Mouse (Mus musculus) heart, embryonic 11.5 days (tissue): ENCODE measurements at regions not wholly inside any gene's neighbourhood (a gene's known extent, or its start where the extent isn't known, plus 50 kb on each side); places are given as distances from the start of the nearest gene placed in this dataset.

ENCODE experiments used
- ATAC-seq: fragments of 200-750 bp; cut with Nextera tagmentation; replicated peaks from 2 replicates; pipeline ENCODE4 v1.8.0; 2017; ENCODE audit warnings: moderate library complexity; ENCODE audit not compliant: insufficient number of reproducible peaks, low FRiP score, low TSS enrichment
- H3K27ac ChIP-seq: fragments of 300-500 bp; sonication (generic); 2 replicates; pipeline ENCODE4 v1.5.1; 2014; ENCODE audit warnings: mild to moderate bottlenecking, low read depth, low read length
- H3K27me3 ChIP-seq: fragments of 300-500 bp; sonication (generic); 2 replicates; pipeline ENCODE4 v1.6.1; 2014; ENCODE audit warnings: mild to moderate bottlenecking, low read length, mixed read lengths; ENCODE audit not compliant: control insufficient read depth, insufficient read depth
- H3K36me3 ChIP-seq: fragments of 300-500 bp; sonication (generic); 2 replicates; pipeline ENCODE4 v1.6.1; 2014; ENCODE audit warnings: mild to moderate bottlenecking, low read length, moderate library complexity, mixed read lengths; ENCODE audit not compliant: control insufficient read depth, insufficient read depth
- H3K4me1 ChIP-seq: fragments of 300-500 bp; sonication (generic); 2 replicates; pipeline ENCODE4 v1.6.1; 2014; ENCODE audit warnings: low read length; ENCODE audit not compliant: control insufficient read depth, insufficient read depth
- H3K4me2 ChIP-seq: fragments of 300-500 bp; sonication (generic); 2 replicates; pipeline ENCODE4 v1.6.1; 2014; ENCODE audit warnings: mild to moderate bottlenecking, moderate library complexity
- H3K4me3 ChIP-seq: fragments of 300-500 bp; sonication (generic); 2 replicates; pipeline ENCODE4 v1.5.1; 2014; ENCODE audit warnings: low read depth, low read length
- H3K9ac ChIP-seq: fragments of 300-500 bp; sonication (generic); 2 replicates; pipeline ENCODE4 v1.6.1; 2014; ENCODE audit warnings: mild to moderate bottlenecking, low read depth, low read length, moderate library complexity
- H3K9me3 ChIP-seq: fragments of 300-500 bp; sonication (generic); replicated peaks from 2 replicates; pipeline ENCODE4 v1.6.1; 2016; ENCODE audit warnings: low read length; ENCODE audit not compliant: control insufficient read depth
- WGBS: fragments of 180-500 bp; shearing (Covaris S2); extraction: QIAGEN DNeasy Blood & Tissue Kit; methylation state at CpG from one replicate; pipeline ENCODE4 v1.1.7; 2014; ENCODE audit not compliant: insufficient replicate concordance; 5-methylcytosine and 5-hydroxymethylcytosine counted together

DNA sequence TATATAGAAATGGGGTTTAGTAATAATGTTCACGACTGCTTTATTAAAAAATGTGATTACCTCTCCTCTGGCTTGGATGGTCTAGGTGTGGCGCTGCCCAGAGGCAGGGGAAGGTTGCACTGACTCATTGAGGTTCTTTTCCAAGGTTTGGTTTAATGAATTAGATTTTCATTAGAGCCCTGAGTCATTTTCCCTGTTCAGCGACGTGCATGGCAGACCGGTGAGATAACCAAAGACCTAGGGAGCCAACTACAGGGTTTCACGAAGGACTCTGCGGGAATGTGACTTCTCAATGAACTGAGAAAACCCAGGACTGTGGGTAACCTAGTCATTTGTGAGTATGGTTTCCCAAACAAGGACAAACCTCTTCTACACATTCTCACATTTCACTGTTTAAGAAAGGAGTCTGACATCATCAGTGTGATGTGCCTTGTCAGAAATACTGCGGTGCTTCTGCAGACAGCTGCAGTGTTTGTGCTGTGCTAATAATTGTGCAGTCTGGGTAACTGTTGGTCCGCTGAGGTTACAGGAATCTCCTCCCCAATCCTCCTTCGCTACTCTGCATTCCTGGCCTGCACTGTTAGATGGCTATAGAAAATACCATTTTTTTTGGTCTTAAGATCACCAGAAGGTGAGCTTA, 70.3 kb upstream of the Dnah5 start:
- H3K9ac ChIP-seq, result no peak overlapping the region
- WGBS, result 47% methylated on average over 10 of the region's 10 CpGs
- H3K27ac ChIP-seq, result peak overlapping the region; percentile 65; the same call in 1 of the 2 replicates
- H3K4me1 ChIP-seq, result 0 out of 2 replicates have a peak, but pooled peaks cover 3% of the 10 kb centered on the region
- ATAC-seq, result no peak
- no peaks in the 10 kb centered on the region for H3K36me3 ChIP-seq
- no peak overlapping the region for H3K4me3 ChIP-seq
- no peaks in the 10 kb centered on the region for H3K9me3 ChIP-seq
- H3K4me2 ChIP-seq, result no peak overlapping the region
- no peaks in the 10 kb centered on the region for H3K27me3 ChIP-seq

DNA sequence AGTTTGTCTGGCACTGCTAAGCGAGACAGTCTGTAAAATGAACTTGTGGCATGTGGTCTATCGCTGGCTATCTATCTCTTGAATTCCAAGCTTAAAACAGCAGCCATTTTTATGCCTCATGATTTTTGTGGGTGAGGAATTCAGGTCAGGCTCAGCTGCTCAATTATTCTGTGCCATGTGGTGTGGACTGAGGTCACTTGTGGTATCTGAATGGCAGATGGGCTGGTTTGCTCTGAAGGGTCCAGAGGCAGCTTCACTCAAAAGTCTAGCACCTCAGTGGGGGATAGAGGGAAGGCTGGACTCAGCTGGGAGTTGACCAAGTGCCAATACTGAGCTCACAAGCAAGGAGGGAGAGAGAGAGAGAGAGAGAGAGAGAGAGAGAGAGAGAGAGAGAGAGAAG, 69.3 kb upstream of the Dnah5 start:
- no peak for ATAC-seq
- H3K27ac ChIP-seq, result peak overlapping the region; percentile 65

DNA sequence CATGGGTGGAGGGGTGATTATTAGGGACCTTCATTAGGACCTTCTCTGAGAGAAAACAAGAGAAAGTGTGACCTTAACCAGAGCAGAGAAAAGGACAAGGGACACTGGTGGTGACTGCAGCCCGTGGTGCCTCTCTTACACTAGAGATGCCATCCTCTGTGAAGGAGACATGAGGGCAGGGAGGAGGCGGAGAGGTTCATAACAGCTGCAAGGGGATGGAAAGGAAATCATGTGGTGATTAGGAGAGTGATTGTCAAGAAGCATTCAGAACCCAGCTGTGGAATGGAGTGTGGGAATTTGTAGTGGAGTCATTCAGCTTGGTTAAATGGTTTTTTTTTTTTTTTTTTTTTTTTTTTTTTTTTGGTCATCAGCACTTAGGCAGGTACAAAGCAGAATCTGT, 64.7 kb upstream of the Dnah5 start:
- no peak overlapping the region for H3K27ac ChIP-seq
- 73% methylated on average over 2 of the region's 2 CpGs for WGBS
- H3K27me3 ChIP-seq, result no peaks in the 10 kb centered on the region
- H3K4me2 ChIP-seq, result no peak overlapping the region
- no peak overlapping the region for H3K4me3 ChIP-seq
- ATAC-seq, result no peak
- H3K4me1 ChIP-seq, result 0 out of 2 replicates have a peak, but pooled peaks cover 3% of the 10 kb centered on the region
- no peak overlapping the region for H3K9ac ChIP-seq
- no peaks in the 10 kb centered on the region for H3K36me3 ChIP-seq
- no peaks in the 10 kb centered on the region for H3K9me3 ChIP-seq

More for the DNA sequence above, 69.3 kb upstream of the Dnah5 start:
- H3K4me3 ChIP-seq, result no peak overlapping the region
- no peaks in the 10 kb centered on the region for H3K36me3 ChIP-seq
- no peak overlapping the region for H3K4me2 ChIP-seq
- 63% methylated on average over 2 of the region's 2 CpGs for WGBS
- H3K9me3 ChIP-seq, result no peaks in the 10 kb centered on the region
- H3K9ac ChIP-seq, result no peak overlapping the region
- H3K27me3 ChIP-seq, result no peaks in the 10 kb centered on the region
- H3K4me1 ChIP-seq, result 0 out of 2 replicates have a peak, but pooled peaks cover 3% of the 10 kb centered on the region

DNA sequence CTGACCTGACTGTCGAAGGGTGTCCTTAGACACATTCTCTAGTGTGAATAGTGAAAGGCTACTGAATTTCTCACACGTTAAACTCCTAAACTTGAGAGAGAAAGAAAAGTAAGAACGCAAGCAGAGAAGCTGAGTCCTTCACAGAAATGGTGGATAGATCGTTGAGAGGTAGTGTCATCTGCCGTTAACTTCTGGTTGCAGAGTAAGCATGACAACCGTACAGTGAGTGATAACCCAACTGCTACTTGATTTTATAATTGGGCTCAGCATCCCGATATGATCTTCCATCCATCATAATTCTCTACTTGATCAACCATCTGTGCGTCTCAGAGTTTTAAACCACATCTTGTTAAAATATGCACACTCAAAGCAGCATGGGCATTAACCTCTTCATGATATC, 63.3 kb upstream of the Dnah5 start:
- no peak overlapping the region for H3K4me3 ChIP-seq
- ATAC-seq, result no peak
- 89% methylated on average over 8 of the region's 8 CpGs for WGBS
- H3K27ac ChIP-seq, result no peak overlapping the region
- H3K4me2 ChIP-seq, result no peak overlapping the region
- H3K9ac ChIP-seq, result no peak overlapping the region
- H3K27me3 ChIP-seq, result no peaks in the 10 kb centered on the region
- no peaks in the 10 kb centered on the region for H3K36me3 ChIP-seq
- no peaks in the 10 kb centered on the region for H3K4me1 ChIP-seq
- no peaks in the 10 kb centered on the region for H3K9me3 ChIP-seq

DNA sequence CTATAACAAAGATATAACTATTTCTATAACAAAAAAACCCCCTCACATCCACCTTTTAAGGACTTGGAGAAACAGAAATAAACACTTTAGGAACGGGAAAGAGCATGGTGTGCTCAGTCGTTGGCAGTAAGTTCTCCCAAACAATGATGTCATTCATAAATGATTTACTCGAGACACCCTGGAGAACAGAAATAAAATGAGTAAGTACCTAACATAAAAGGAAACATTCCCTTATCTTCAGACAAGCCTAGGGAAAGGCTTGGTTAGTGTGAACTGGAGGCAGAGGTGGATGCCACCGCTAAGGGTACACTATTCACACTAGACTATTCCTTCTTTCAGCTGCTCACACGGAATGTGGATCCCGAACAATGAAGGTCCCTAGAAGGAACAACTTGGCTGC, 62.2 kb upstream of the Dnah5 start:
- ATAC-seq, result no peak
- Histone ChIP-seq H3K9me3 (no peaks in the 10 kb centered on the region), H3K9ac (no peak overlapping the region), H3K4me1 (no peaks in the 10 kb centered on the region), H3K4me2 (no peak overlapping the region), H3K36me3 (no peaks in the 10 kb centered on the region), H3K27ac (no peak overlapping the region), H3K27me3 (no peaks in the 10 kb centered on the region), H3K4me3 (no peak overlapping the region)
- 64% methylated on average over 6 of the region's 6 CpGs for WGBS

DNA sequence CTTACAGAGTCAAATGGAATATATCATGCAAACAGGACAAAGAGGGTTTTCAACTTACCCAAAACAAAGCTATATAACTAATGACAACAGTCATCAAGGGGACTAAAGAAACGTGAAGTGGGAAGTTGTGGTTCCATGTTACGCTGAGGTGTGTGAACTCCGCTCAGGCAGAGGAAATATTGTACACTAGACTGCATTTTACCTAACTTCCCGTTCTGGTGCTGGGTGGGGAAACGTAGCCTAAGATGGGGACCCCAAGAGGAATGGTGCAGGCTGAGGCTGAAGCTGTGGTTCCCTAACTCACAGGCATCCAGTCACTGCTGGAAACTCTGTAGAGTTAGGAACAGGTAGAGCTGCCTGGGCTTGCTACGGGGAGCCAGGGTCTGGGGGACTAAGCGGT, 59.3 kb upstream of the Dnah5 start:
- ATAC-seq, result no peak
- Histone ChIP-seq H3K4me2 (no peak overlapping the region), H3K27me3 (no peaks in the 10 kb centered on the region), H3K36me3 (no peaks in the 10 kb centered on the region), H3K4me1 (no peaks in the 10 kb centered on the region), H3K4me3 (no peak overlapping the region), H3K9ac (no peak overlapping the region), H3K9me3 (no peaks in the 10 kb centered on the region), H3K27ac (no peak overlapping the region)
- 91% methylated on average over 7 of the region's 7 CpGs for WGBS

DNA sequence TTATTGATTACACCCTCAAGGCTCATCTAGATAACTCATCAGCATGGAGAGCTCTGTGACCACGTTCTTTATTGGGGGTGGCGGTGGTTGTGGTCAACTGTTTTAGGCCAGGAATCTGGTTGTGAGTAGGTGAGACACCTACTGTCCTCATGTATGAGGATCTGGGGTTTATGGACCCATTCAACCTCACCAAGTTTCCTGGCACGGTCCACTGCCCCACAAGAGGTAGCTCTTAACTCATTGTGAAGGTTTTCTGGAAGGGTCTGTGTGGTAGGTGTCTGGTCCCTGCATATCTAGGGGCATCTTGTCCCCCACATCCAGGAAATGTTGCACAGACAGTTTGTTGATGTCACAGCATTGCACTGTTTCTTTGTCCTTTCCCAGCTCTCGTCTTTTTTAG, 58.7 kb upstream of the Dnah5 start:
- Histone ChIP-seq H3K4me2 (no peak overlapping the region), H3K27me3 (no peaks in the 10 kb centered on the region), H3K9ac (no peak overlapping the region), H3K9me3 (no peaks in the 10 kb centered on the region), H3K4me3 (no peak overlapping the region), H3K4me1 (no peaks in the 10 kb centered on the region), H3K36me3 (no peaks in the 10 kb centered on the region), H3K27ac (no peak overlapping the region)
- no peak for ATAC-seq
- 82% methylated on average over 4 of the region's 4 CpGs for WGBS

DNA sequence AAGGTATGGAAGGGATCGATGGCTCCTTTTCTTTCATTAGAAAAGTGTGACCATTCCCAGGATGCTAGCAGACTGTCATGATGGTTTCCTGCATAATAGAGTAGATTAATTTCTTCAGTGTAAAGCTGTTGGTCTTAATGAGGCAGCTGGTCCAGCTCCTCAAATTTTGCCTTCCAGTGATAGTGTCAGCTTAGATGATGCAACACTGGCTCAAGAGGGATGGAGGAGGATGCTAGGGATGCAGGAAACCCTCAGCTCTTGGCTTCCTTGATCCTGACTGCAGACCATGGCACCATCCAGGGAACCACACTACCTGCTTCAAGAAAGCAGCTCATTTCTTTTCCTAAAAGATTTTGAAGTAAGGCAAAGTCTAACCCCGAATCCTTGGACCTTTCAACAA, 51.9 kb upstream of the Dnah5 start:
- H3K9me3 ChIP-seq, result no peaks in the 10 kb centered on the region
- H3K36me3 ChIP-seq, result no peaks in the 10 kb centered on the region
- 0 out of 2 replicates have a peak, but pooled peaks cover 2% of the 10 kb centered on the region for H3K4me1 ChIP-seq
- no peak overlapping the region for H3K4me2 ChIP-seq
- no peaks in the 10 kb centered on the region for H3K27me3 ChIP-seq
- H3K4me3 ChIP-seq, result no peak overlapping the region
- no peak overlapping the region for H3K27ac ChIP-seq
- no peak for ATAC-seq
- no peak overlapping the region for H3K9ac ChIP-seq
- 80% methylated on average over 2 of the region's 2 CpGs for WGBS
